Mouse (Mus musculus) erythroblast, adult 5-6 weeks (primary cell): ENCODE measurements around the gene Il1b. TPM values are rescaled to one million over a fixed set of nuclear protein-coding genes. Genes with fewer than 3 reads are reported as not detected.

ENCODE experiments used
- ATAC-seq: replicated peaks from 2 replicates; pipeline ENCODE4 v1.8.0; 2016; ENCODE audit warnings: moderate number of reproducible peaks, mild to moderate bottlenecking, moderate TSS enrichment, inconsistent platforms; ENCODE audit not compliant: poor library complexity, low FRiP score, severe bottlenecking
- total RNA-seq, 2 experiments: library from RNA; stranded (forward) in 1 of 2; stranded (reverse) in 1 of 2; fragments of 150-400 nt in 1 of 2; fragments of 200-764, 138-1000 nt in 1 of 2; gene quantifications; 2 replicates each; pipeline versions ENCODE4 v1.2.3 to v1.2.4; 2015 to 2017; ENCODE audit warnings: low replicate concordance in 2 of 2

The Il1b gene
- total RNA-seq, 2 experiments from 2014 or later, result 2.4 to 4.0 TPM

GRCm38 (mm10) chr2:129373307-129373706 is 2.4 kb upstream of the Il1b start:
- no peak for ATAC-seq

DNA sequence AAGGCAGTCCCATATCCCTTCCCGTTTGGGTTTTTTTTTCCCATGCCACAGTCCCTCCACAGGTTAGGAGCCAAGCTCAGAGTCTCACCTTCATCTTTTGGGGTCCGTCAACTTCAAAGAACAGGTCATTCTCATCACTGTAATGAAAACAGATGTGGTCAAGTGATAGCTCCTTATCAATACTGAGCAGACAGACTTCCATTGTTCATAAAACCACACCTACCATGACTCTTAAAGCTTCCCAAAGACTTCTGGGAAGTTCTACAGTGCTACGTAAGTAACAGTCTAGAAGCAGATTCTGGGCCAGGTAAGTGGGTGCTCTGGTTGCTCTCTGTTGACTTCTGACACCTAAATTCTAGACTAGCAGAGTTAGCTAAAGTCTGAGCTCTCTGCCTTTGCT is 1.3 kb downstream of the Il1b start:
- ATAC-seq, result no peak

- ATAC-seq, result no peak
Measured at GRCm38 (mm10) chr2:129368795-129369194, 2.1 kb downstream of the Il1b start.

DNA sequence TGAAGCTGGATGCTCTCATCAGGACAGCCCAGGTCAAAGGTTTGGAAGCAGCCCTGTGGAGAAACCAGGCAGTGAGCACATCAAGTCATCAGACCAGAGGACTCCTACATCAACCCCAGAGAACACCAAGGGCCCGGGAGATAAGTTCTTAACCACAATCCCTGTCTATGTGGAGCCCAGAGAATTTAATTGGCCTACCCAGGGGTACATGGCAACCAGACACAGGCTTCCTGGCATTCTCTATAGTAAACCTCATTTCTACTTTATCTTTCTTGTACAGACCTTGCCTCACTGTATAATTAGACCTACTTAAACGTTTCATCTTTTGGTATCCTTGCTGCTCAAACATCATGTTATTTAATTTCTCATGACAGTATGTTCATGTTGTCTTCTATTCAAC is 2.8 kb downstream of the Il1b start:
- no peak for ATAC-seq

DNA sequence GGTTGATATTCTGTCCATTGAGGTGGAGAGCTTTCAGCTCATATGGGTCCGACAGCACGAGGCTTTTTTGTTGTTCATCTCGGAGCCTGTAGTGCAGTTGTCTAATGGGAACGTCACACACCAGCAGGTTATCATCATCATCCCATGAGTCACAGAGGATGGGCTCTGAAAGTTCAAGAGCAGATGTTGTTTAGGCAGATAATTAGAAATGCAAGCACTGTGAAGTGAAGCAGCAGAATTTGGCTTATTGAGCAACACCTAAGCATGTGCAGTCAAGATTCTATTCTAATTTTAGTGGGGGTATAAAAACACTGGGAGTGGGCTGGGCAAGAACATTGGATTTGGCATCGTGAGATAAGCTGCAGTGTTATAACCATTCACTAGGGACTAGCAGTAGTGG is 3.7 kb downstream of the Il1b start:
- ATAC-seq, result no peak

- no peak for ATAC-seq
Measured at GRCm38 (mm10) chr2:129360975-129361560, 9.9 kb downstream of the Il1b start.

- ATAC-seq, result no peak
Measured at GRCm38 (mm10) chr2:129360197-129360596, 10.7 kb downstream of the Il1b start.

DNA sequence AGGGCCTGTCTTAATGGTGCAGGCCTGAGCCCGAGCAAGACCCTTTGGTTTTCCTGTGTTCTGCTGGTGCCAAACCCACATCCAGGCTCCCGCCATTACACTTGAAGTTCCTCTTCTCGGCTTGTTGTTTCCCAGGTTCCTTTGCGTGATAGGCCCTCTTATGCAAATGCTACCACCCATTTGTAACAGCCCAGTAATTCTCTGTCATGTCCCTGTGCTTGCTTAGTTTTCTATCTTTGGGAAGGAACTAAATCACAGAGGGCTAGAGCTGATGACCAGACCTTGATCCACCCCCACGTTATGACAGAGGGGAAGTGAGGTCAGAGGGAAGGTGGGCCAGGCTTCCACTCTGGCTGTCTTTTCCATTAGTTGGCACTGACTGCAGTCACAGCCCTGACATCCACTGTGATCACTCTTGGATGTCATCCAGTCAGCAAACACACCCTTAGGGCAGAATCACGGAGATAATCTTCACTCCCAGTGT is 32.8 kb downstream of the Il1b start:
- ATAC-seq, result no peak

GRCm38 (mm10) chr2:129333471-129333870 is 37.5 kb downstream of the Il1b start:
- no peak for ATAC-seq

- no peak for ATAC-seq
Measured at GRCm38 (mm10) chr2:129330540-129330939, 40.4 kb downstream of the Il1b start.

- no peak for ATAC-seq
Measured at GRCm38 (mm10) chr2:129330024-129330423, 40.9 kb downstream of the Il1b start.

GRCm38 (mm10) chr2:129328238-129328637 is 42.7 kb downstream of the Il1b start:
- no peak for ATAC-seq

GRCm38 (mm10) chr2:129324216-129324615 is 46.7 kb downstream of the Il1b start:
- ATAC-seq, result no peak

- ATAC-seq, result no peak
Measured at GRCm38 (mm10) chr2:129322117-129322635, 48.8 kb downstream of the Il1b start.

DNA sequence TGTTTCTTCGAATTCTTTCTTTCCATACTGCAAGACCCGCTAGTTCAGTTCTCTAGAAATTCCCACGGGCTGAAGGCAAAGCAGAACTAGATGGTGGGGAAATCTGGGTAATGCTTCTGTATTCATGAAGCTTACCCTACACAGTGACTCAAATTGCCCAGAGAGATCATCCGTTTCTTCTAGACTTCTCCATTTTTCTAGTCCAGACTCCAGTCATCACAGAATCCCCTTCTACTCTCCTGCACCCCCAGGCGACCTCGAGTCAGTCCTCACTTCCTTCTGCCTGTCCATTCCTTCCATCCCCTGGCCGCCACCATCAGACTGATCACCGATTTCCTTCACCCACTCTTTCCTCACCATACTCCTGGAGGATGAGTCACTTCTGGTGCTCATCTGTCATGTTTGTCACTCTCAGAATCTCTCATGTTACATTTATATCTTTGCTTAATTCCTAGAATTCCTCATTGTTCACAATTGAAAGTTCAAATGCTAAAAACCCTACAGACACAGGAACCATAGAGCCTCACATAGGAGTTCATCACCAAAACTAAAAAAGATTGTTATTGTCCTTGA is 50.8 kb downstream of the Il1b start:
- no peak for ATAC-seq

DNA sequence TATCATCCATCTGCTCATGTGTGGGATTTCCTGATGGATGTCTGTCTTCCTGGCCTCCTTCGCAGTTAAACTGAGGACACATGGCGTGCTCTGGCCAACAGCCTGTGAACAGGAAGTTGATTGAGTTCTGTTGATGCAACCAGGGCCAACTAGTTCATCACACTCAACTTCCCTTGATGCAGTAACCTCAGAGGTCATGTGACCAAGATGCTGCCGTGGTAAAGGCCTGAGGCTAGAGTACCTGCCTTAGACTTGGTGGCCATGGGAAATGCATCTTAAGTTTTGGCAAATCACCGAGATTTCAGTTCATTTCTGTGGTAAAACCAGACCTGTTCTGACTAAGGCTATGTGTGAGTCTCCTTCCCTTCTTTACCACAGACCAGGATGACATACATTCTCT is 55.1 kb downstream of the Il1b start:
- ATAC-seq, result no peak

DNA sequence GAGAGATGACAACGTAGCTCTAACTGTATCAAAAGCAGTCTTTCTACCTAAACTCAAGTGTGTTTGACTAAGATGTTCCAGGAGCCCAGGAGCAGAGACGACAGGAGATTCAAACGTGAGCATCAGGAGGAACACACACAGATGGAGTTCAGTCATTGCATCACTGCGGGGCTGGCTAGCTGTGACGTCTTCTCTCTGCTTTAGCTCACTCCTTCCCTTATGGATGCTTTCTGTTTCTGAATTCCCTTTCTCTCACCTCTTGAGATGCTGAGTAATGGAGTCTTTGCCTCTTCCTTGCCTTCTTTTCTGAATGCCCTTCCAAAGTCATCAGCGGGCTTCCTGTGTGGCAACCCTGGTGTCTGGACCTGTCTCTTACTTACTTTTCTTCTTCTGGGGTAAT is 56.1 kb downstream of the Il1b start:
- no peak for ATAC-seq

Other genes starting within 250 kb of the Il1b start
- 3.5 and 7.5 TPM in 2 replicates for gene Chchd5, start 241.4 kb downstream of the Il1b start, total RNA-seq (2015; ENCODE audit: low replicate concordance)
- 2.8 and 6.9 TPM in 2 replicates for gene Chchd5, start 241.4 kb downstream of the Il1b start, total RNA-seq (2017; ENCODE audit: low replicate concordance)
- gene Slc20a1, start 172.4 kb downstream of the Il1b start, total RNA-seq (2015; ENCODE audit: low replicate concordance), result 40.5 and 44.1 TPM in 2 replicates
- 240 and 313 TPM in 2 replicates for gene Slc20a1, start 172.4 kb downstream of the Il1b start, total RNA-seq (2017; ENCODE audit: low replicate concordance)
- gene Ckap2l, start 73.9 kb downstream of the Il1b start, total RNA-seq (2015; ENCODE audit: low replicate concordance), result 47.4 and 54.4 TPM in 2 replicates
- gene Ckap2l, start 73.9 kb downstream of the Il1b start, total RNA-seq (2017; ENCODE audit: low replicate concordance), result 23.1 and 26.3 TPM in 2 replicates
- gene Il1a, start 61.2 kb downstream of the Il1b start, total RNA-seq (2015; ENCODE audit: low replicate concordance), result 0.42 TPM in 1 of 2 replicates, not detected in the other
- gene Il1a, start 61.2 kb downstream of the Il1b start, total RNA-seq (2017; ENCODE audit: low replicate concordance), result 0.42 and 2.1 TPM in 2 replicates
- gene F830045P16Rik, start 165.5 kb upstream of the Il1b start, total RNA-seq (2015; ENCODE audit: low replicate concordance), result 0.42 TPM in 1 of 2 replicates, not detected in the other
- gene F830045P16Rik, start 165.5 kb upstream of the Il1b start, total RNA-seq (2017; ENCODE audit: low replicate concordance), result not detected in 2 replicates
- gene Sirpa, start 221.7 kb upstream of the Il1b start, total RNA-seq (2015; ENCODE audit: low replicate concordance), result 46.3 and 59.8 TPM in 2 replicates
- 45.0 and 60.8 TPM in 2 replicates for gene Sirpa, start 221.7 kb upstream of the Il1b start, total RNA-seq (2017; ENCODE audit: low replicate concordance)